Mouse (Mus musculus) hindbrain, embryonic 10.5 days (tissue): ENCODE measurements around the gene Osbpl11. TPM values are rescaled to one million over a fixed set of nuclear protein-coding genes. Genes with fewer than 3 reads are reported as not detected.

Source experiments
- DNase-seq: peaks from one replicate; pipeline ENCODE4 v3.0.0-alpha.2; 2017; ENCODE audit warnings: low spot score
- H3K27ac ChIP-seq: fragments of 300-500 bp; sonication (generic); 2 replicates; pipeline ENCODE4 v1.5.1; 2016; ENCODE audit warnings: mild to moderate bottlenecking, moderate library complexity
- H3K27me3 ChIP-seq: fragments of 300-500 bp; sonication (generic); 2 replicates; pipeline ENCODE4 v1.6.1; 2016; ENCODE audit warnings: mild to moderate bottlenecking; ENCODE audit not compliant: poor library complexity, insufficient read depth, severe bottlenecking
- H3K36me3 ChIP-seq: fragments of 300-500 bp; sonication (generic); 2 replicates; pipeline ENCODE4 v1.6.1; 2016; ENCODE audit warnings: mild to moderate bottlenecking, moderate library complexity
- H3K4me1 ChIP-seq: fragments of 300-500 bp; sonication (generic); replicated peaks from 2 replicates; pipeline ENCODE4 v1.6.1; 2016; ENCODE audit warnings: mild to moderate bottlenecking
- H3K4me3 ChIP-seq: fragments of 300-500 bp; sonication (generic); 2 replicates; pipeline ENCODE4 v1.5.1; 2016; ENCODE audit warnings: mild to moderate bottlenecking, moderate library complexity
- H3K9me3 ChIP-seq: fragments of 300-500 bp; sonication (generic); 2 replicates; pipeline ENCODE4 v1.6.1; 2016; ENCODE audit warnings: mild to moderate bottlenecking, moderate library complexity
- WGBS: fragments of 180-500 bp; shearing (Covaris S2); methylation state at CpG from one replicate; pipeline ENCODE4 v1.1.7; 2016; 5-methylcytosine and 5-hydroxymethylcytosine counted together
- polyA plus RNA-seq: library from polyadenylated mRNA; unstranded; fragments of >200 nt; fragmentation: Nextera tagmentation; extraction: Ambion mirVana; gene quantifications from 2 replicates; pipeline ENCODE4 v1.2.1, GENCODE M21; 2016

Osbpl11 gene
- polyA plus RNA-seq, 1 experiment from 2014 or later, result 23.2 TPM

- Histone ChIP-seq H3K27ac (no peak overlapping the region), H3K4me3 (no peak overlapping the region), H3K36me3 (no peaks in the 10 kb centered on the region), H3K9me3 (no peaks in the 10 kb centered on the region), H3K4me1 (peaks cover 14% of the 10 kb centered on the region), H3K27me3 (no peaks in the 10 kb centered on the region)
- DNase-seq, result no peak
- WGBS, result 86% methylated on average over 3 of the region's 3 CpGs
These were observed 5.0 kb upstream of the Osbpl11 start for GRCm38 (mm10) chr16:33179911-33180310.

GRCm38 (mm10) chr16:33180793-33181192 lies 4.1 kb upstream of the Osbpl11 start:
- DNase-seq, result no peak
- H3K36me3 ChIP-seq, result no peaks in the 10 kb centered on the region
- 68% methylated on average over 3 of the region's 3 CpGs for WGBS

GRCm38 (mm10) chr16:33185261-33186046 lies 583 bp downstream of the Osbpl11 start:
- Histone ChIP-seq H3K4me1 (peaks cover 31% of the 10 kb centered on the region), H3K36me3 (peaks cover 4% of the 10 kb centered on the region; the same call in 1 of the 2 replicates), H3K9me3 (no peaks in the 10 kb centered on the region), H3K27me3 (no peaks in the 10 kb centered on the region), H3K27ac (peak overlapping the region; percentile 96), H3K4me3 (peak overlapping the region; percentile 94)
- WGBS, result under 1% methylated on average over 59 of the region's 59 CpGs
- peak; percentile 44 for DNase-seq

More at GRCm38 (mm10) chr16:33180793-33181192, 4.1 kb upstream of the Osbpl11 start:
- H3K4me1 ChIP-seq, result peaks cover 16% of the 10 kb centered on the region
- no peak overlapping the region for H3K27ac ChIP-seq
- H3K9me3 ChIP-seq, result no peaks in the 10 kb centered on the region
- no peak overlapping the region for H3K4me3 ChIP-seq
- H3K27me3 ChIP-seq, result no peaks in the 10 kb centered on the region

- no peak for DNase-seq
- Histone ChIP-seq H3K36me3 (peaks cover 4% of the 10 kb centered on the region; the same call in 1 of the 2 replicates), H3K27ac (no peak overlapping the region; the same call in 1 of the 2 replicates), H3K9me3 (no peaks in the 10 kb centered on the region), H3K27me3 (no peaks in the 10 kb centered on the region), H3K4me3 (peak overlapping the region; percentile 94), H3K4me1 (peaks cover 31% of the 10 kb centered on the region)
- 42% methylated on average over 4 of the region's 4 CpGs for WGBS
These were observed 1.3 kb downstream of the Osbpl11 start for GRCm38 (mm10) chr16:33186134-33186533.

GRCm38 (mm10) chr16:33188076-33188475 lies 3.2 kb downstream of the Osbpl11 start:
- DNase-seq, result no peak
- Histone ChIP-seq H3K4me1 (peaks cover 34% of the 10 kb centered on the region), H3K27me3 (no peaks in the 10 kb centered on the region), H3K27ac (no peak overlapping the region), H3K4me3 (no peak overlapping the region), H3K9me3 (no peaks in the 10 kb centered on the region), H3K36me3 (peaks cover 9% of the 10 kb centered on the region; the same call in 1 of the 2 replicates)
- WGBS, result 60% methylated on average over 3 of the region's 3 CpGs

- 83% methylated on average over 2 of the region's 2 CpGs for WGBS
- DNase-seq, result no peak
- Histone ChIP-seq H3K27me3 (no peaks in the 10 kb centered on the region), H3K4me3 (no peak overlapping the region), H3K4me1 (peaks cover 20% of the 10 kb centered on the region), H3K27ac (no peak overlapping the region), H3K9me3 (no peaks in the 10 kb centered on the region), H3K36me3 (peaks cover 17% of the 10 kb centered on the region)
These were observed 6.8 kb downstream of the Osbpl11 start for GRCm38 (mm10) chr16:33191671-33192091.

GRCm38 (mm10) chr16:33192280-33192679 lies 7.4 kb downstream of the Osbpl11 start:
- H3K27ac ChIP-seq, result no peak overlapping the region
- no peak for DNase-seq
- H3K4me1 ChIP-seq, result peaks cover 14% of the 10 kb centered on the region; the same call in 1 of the 2 replicates
- H3K27me3 ChIP-seq, result no peaks in the 10 kb centered on the region
- no peaks in the 10 kb centered on the region for H3K9me3 ChIP-seq
- H3K4me3 ChIP-seq, result no peak overlapping the region
- WGBS, result 87% methylated on average over 2 of the region's 2 CpGs
- peaks cover 23% of the 10 kb centered on the region for H3K36me3 ChIP-seq

GRCm38 (mm10) chr16:33193649-33194048 lies 8.8 kb downstream of the Osbpl11 start:
- no peaks in the 10 kb centered on the region for H3K9me3 ChIP-seq
- 0 out of 2 replicates have a peak, but pooled peaks cover 2% of the 10 kb centered on the region for H3K4me1 ChIP-seq
- peak; percentile 20 for DNase-seq
- H3K36me3 ChIP-seq, result peaks cover 32% of the 10 kb centered on the region
- H3K27me3 ChIP-seq, result no peaks in the 10 kb centered on the region
- WGBS, result 71% methylated on average over 2 of the region's 2 CpGs
- H3K27ac ChIP-seq, result no peak overlapping the region
- no peak overlapping the region for H3K4me3 ChIP-seq

- WGBS, result 69% methylated on average over 4 of the region's 5 CpGs
- no peak for DNase-seq
- Histone ChIP-seq H3K4me1 (0 out of 2 replicates have a peak, but pooled peaks cover 2% of the 10 kb centered on the region), H3K27ac (no peak overlapping the region), H3K9me3 (no peaks in the 10 kb centered on the region), H3K27me3 (no peaks in the 10 kb centered on the region), H3K36me3 (peaks cover 49% of the 10 kb centered on the region), H3K4me3 (no peak overlapping the region)
These were observed 10.9 kb downstream of the Osbpl11 start for GRCm38 (mm10) chr16:33195686-33196313.

- Histone ChIP-seq H3K36me3 (peaks cover 53% of the 10 kb centered on the region), H3K27ac (no peak overlapping the region), H3K27me3 (no peaks in the 10 kb centered on the region), H3K4me1 (no peaks in the 10 kb centered on the region), H3K9me3 (no peaks in the 10 kb centered on the region), H3K4me3 (no peak overlapping the region)
- no peak for DNase-seq
- 90% methylated on average over 6 of the region's 6 CpGs for WGBS
These were observed 11.7 kb downstream of the Osbpl11 start for GRCm38 (mm10) chr16:33196578-33196977.

GRCm38 (mm10) chr16:33200589-33200988 lies 15.7 kb downstream of the Osbpl11 start:
- Histone ChIP-seq H3K4me1 (no peaks in the 10 kb centered on the region), H3K36me3 (peaks cover 71% of the 10 kb centered on the region), H3K9me3 (no peaks in the 10 kb centered on the region), H3K4me3 (no peak overlapping the region), H3K27ac (no peak overlapping the region), H3K27me3 (no peaks in the 10 kb centered on the region)
- DNase-seq, result no peak
- WGBS, result 95% methylated on average over 8 of the region's 8 CpGs

GRCm38 (mm10) chr16:33210812-33211211 lies 25.9 kb downstream of the Osbpl11 start:
- H3K27me3 ChIP-seq, result no peaks in the 10 kb centered on the region
- H3K4me1 ChIP-seq, result no peaks in the 10 kb centered on the region
- DNase-seq, result no peak
- H3K9me3 ChIP-seq, result 0 out of 2 replicates have a peak, but pooled peaks cover 4% of the 10 kb centered on the region
- H3K4me3 ChIP-seq, result no peak overlapping the region
- no peak overlapping the region for H3K27ac ChIP-seq
- H3K36me3 ChIP-seq, result peaks cover 92% of the 10 kb centered on the region
- 78% methylated on average over 2 of the region's 2 CpGs for WGBS
